Mouse (Mus musculus): Measurements from ENCODE around the gene Mdfi.
A peak's percentile ranks its signal among the peaks of the same experiment; 100 is the strongest.

Gene Mdfi

GRCm38 (mm10) chr17:47847985-47848384, 13.5 kb upstream of the Mdfi start:
- no peak for DNase-seq (ENCODE audit: low read depth, low spot score)

GRCm38 (mm10) chr17:47845609-47846008, 11.1 kb upstream of the Mdfi start:
- no peak for DNase-seq (ENCODE audit: low read depth, low spot score)

- no peak for DNase-seq (ENCODE audit: low read depth, low spot score)
Measured at GRCm38 (mm10) chr17:47843465-47843864, 9.0 kb upstream of the Mdfi start.

- DNase-seq (ENCODE audit: low read depth, low spot score) = no peak
Measured at GRCm38 (mm10) chr17:47841931-47842623, 7.6 kb upstream of the Mdfi start.

GRCm38 (mm10) chr17:47841521-47841920, 7.0 kb upstream of the Mdfi start:
- DNase-seq (ENCODE audit: low read depth, low spot score) = no peak

- DNase-seq (ENCODE audit: low read depth, low spot score) = no peak
Measured at GRCm38 (mm10) chr17:47837808-47838207, 3.3 kb upstream of the Mdfi start.

GRCm38 (mm10) chr17:47833628-47834481, 636 bp downstream of the Mdfi start:
- no peak for DNase-seq (ENCODE audit: low read depth, low spot score)

- DNase-seq (ENCODE audit: low read depth, low spot score) = peak; percentile 69
Measured at GRCm38 (mm10) chr17:47833029-47833627, 1.4 kb downstream of the Mdfi start.

GRCm38 (mm10) chr17:47832501-47833028, 1.9 kb downstream of the Mdfi start:
- DNase-seq (ENCODE audit: low read depth, low spot score) = no peak

GRCm38 (mm10) chr17:47831772-47832171, 2.7 kb downstream of the Mdfi start:
- no peak for DNase-seq (ENCODE audit: low read depth, low spot score)

GRCm38 (mm10) chr17:47831161-47831560, 3.3 kb downstream of the Mdfi start:
- no peak for DNase-seq (ENCODE audit: low read depth, low spot score)

GRCm38 (mm10) chr17:47821339-47821738, 13.2 kb downstream of the Mdfi start:
- DNase-seq (ENCODE audit: low read depth, low spot score) = no peak

GRCm38 (mm10) chr17:47818038-47818725, 16.3 kb downstream of the Mdfi start:
- no peak for DNase-seq (ENCODE audit: low read depth, low spot score)

GRCm38 (mm10) chr17:47815446-47815845, 19.0 kb downstream of the Mdfi start:
- no peak for DNase-seq (ENCODE audit: low read depth, low spot score)

- DNase-seq (ENCODE audit: low read depth, low spot score) = no peak
Measured at GRCm38 (mm10) chr17:47814496-47814895, 20.0 kb downstream of the Mdfi start.

- no peak for DNase-seq (ENCODE audit: low read depth, low spot score)
Measured at GRCm38 (mm10) chr17:47813616-47814015, 20.9 kb downstream of the Mdfi start.

GRCm38 (mm10) chr17:47812200-47812599, 22.3 kb downstream of the Mdfi start:
- DNase-seq (ENCODE audit: low read depth, low spot score) = no peak

GRCm38 (mm10) chr17:47811265-47811800, 23.2 kb downstream of the Mdfi start:
- no peak for DNase-seq (ENCODE audit: low read depth, low spot score)

GRCm38 (mm10) chr17:47806230-47806629, 28.3 kb downstream of the Mdfi start:
- DNase-seq (ENCODE audit: low read depth, low spot score) = no peak

GRCm38 (mm10) chr17:47805047-47805835, 29.2 kb downstream of the Mdfi start:
- no peak for DNase-seq (ENCODE audit: low read depth, low spot score)

- DNase-seq (ENCODE audit: low read depth, low spot score) = no peak
Measured at GRCm38 (mm10) chr17:47803662-47804061, 30.8 kb downstream of the Mdfi start.

Data from embryo, embryonic 11.5 days (tissue).